Mouse (Mus musculus) mature B cell (primary cell): ENCODE data around the gene Rnaseh2a.
"Not testable (repeated sequence)": the region's sequence is repeated elsewhere in the genome, so short reads cannot be mapped to it uniquely, and the experiment has no call there.

Experiments
- in situ Hi-C: fragments of 300-500 bp; cut with MboI; formaldehyde crosslinking; loops from 2 replicates; pipeline ENCODE4 v1.14.3; 2019

Gene Rnaseh2a

GRCm38 (mm10) chr8:84907979-84908378 lies 61.6 kb downstream of the Rnaseh2a start:
- in situ Hi-C loops = not testable (repeated sequence)

- in situ Hi-C loops = no loop called here
Observed at GRCm38 (mm10) chr8:84907493-84907892, 62.1 kb downstream of the Rnaseh2a start.

- in situ Hi-C loops = no loop called here
Observed at GRCm38 (mm10) chr8:84907037-84907436, 62.5 kb downstream of the Rnaseh2a start.
